Mouse (Mus musculus) ovary, postnatal 14 days (tissue): ENCODE data around the gene Gm13539.

Source experiments
- DNase-seq: peaks from one replicate; pipeline ENCODE4 v3.0.0; 2022; ENCODE audit warnings: low spot score

Gene Gm13539

GRCm38 (mm10) chr2:25828344-25828947 lies 46.4 kb downstream of the Gm13539 start:
- no peak for DNase-seq

GRCm38 (mm10) chr2:25830786-25831185 lies 48.7 kb downstream of the Gm13539 start:
- DNase-seq: no peak

GRCm38 (mm10) chr2:25836291-25836690 lies 54.2 kb downstream of the Gm13539 start:
- peak; percentile 76 for DNase-seq
